Mouse (Mus musculus): ENCODE measurements at regions not wholly inside any gene's neighbourhood (a gene's known extent, or its start where the extent isn't known, plus 50 kb on each side); places are given as distances from the start of the nearest gene placed in this dataset.
A peak's percentile ranks its signal among the peaks of the same experiment; 100 is the strongest.

DNA sequence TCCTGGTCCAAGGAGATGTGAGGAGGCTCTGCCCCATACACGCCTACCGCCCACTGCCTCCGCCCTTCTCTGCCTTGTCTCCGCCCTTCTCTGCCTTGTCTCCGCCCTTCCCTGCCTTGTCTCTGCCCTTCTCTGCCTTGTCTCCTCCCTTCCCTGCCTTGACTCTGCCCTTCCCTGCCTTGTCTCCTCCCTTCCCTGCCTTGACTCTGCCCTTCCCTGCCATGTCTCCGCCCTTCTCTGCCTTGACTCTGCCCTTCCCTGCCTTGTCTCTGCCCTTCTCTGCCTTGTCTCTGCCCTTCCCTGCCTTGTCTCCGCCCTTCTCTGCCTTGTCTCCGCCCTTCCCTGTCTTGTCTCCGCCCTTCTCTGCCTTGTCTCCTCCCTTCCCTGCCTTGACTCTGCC, 185.4 kb upstream of the Sfswap start:
- 64% methylated on average over 9 of the region's 9 CpGs for WGBS
- Histone ChIP-seq H3K9me3 (ENCODE audit: control insufficient read depth, low read length) (no peaks in the 10 kb centered on the region), H3K27ac (replicated peaks; ENCODE audit: low read depth, low read length) (no peak overlapping the region), H3K4me2 (ENCODE audit: low read depth, low read length) (no peak overlapping the region), H3K36me3 (ENCODE audit: control insufficient read depth, insufficient read depth, low read length) (no peaks in the 10 kb centered on the region), H3K27me3 (replicated peaks; ENCODE audit: control insufficient read depth, insufficient read depth, low read length) (no peaks in the 10 kb centered on the region), H3K4me3 (ENCODE audit: low read depth, low read length) (no peak overlapping the region), H3K9ac (ENCODE audit: low read depth, low read length) (no peak overlapping the region), H3K4me1 (ENCODE audit: control insufficient read depth, insufficient read depth, low read length) (no peaks in the 10 kb centered on the region)
- ATAC-seq (ENCODE audit: low read depth) (no peak), DNase-seq (ENCODE audit: low spot score) (no peak)

DNA sequence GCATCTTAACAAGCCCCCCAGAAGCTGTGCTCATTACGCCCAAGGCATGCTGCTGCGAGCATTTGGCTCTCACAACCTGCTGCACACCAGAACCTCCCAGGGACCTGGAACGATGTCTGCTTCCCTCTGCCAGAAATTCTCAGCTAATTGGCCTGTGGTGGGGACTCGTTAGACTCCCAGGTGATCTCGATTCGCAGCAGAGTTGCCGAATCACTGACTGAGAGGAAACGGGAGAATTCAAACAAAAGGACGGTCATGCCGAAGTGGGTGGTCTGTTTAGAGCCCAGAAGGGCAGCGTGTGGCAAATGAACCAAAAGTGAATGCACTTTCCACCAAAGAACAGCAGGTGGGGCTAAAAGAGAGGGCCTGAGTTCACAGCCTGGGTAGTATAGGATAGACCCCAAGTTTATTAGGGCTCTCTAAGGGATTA, 169.9 kb upstream of the Sfswap start:
- WGBS = 12% methylated on average over 11 of the region's 11 CpGs
- H3K4me2 ChIP-seq (ENCODE audit: low read depth, low read length) = no peak overlapping the region
- no peak overlapping the region for H3K27ac ChIP-seq (replicated peaks; ENCODE audit: low read depth, low read length)
- no peaks in the 10 kb centered on the region for H3K4me1 ChIP-seq (ENCODE audit: control insufficient read depth, insufficient read depth, low read length)
- ATAC-seq (ENCODE audit: low read depth) (peak; percentile 12; the same call in 1 of the 2 replicates), DNase-seq (ENCODE audit: low spot score) (peak; percentile 44)
- no peaks in the 10 kb centered on the region for H3K9me3 ChIP-seq (ENCODE audit: control insufficient read depth, low read length)
- H3K27me3 ChIP-seq (replicated peaks; ENCODE audit: control insufficient read depth, insufficient read depth, low read length) = no peaks in the 10 kb centered on the region
- no peaks in the 10 kb centered on the region for H3K36me3 ChIP-seq (ENCODE audit: control insufficient read depth, insufficient read depth, low read length)
- no peak overlapping the region for H3K4me3 ChIP-seq (ENCODE audit: low read depth, low read length)
- H3K9ac ChIP-seq (ENCODE audit: low read depth, low read length) = no peak overlapping the region

DNA sequence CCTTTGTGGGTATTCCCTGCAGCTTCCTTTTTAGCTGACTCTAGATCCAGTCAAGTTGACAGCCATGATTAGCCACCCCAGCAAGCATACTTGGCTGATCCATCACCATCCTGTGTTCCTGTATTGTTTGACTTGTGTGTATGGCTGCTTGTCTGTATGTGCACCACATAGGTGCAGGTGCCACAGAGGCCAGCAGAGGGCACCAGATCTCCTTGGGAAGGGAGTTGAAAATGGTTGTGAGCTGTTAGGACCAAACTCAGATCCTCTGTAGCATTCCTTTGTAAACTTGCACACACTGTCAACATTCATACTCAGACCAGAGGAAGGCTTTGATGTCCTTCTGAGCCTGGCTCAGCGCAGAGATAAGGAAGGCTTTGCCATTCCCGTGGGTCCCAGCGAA, 169.0 kb upstream of the Sfswap start:
- Histone ChIP-seq H3K4me3 (ENCODE audit: low read depth, low read length) (no peak overlapping the region), H3K27me3 (replicated peaks; ENCODE audit: control insufficient read depth, insufficient read depth, low read length) (no peaks in the 10 kb centered on the region), H3K9ac (ENCODE audit: low read depth, low read length) (no peak overlapping the region), H3K9me3 (ENCODE audit: control insufficient read depth, low read length) (no peaks in the 10 kb centered on the region), H3K27ac (replicated peaks; ENCODE audit: low read depth, low read length) (no peak overlapping the region), H3K36me3 (ENCODE audit: control insufficient read depth, insufficient read depth, low read length) (no peaks in the 10 kb centered on the region), H3K4me1 (ENCODE audit: control insufficient read depth, insufficient read depth, low read length) (no peaks in the 10 kb centered on the region), H3K4me2 (ENCODE audit: low read depth, low read length) (no peak overlapping the region)
- DNase-seq (ENCODE audit: low spot score) = no peak
- 93% methylated on average over 3 of the region's 3 CpGs for WGBS
- no peak for ATAC-seq (ENCODE audit: low read depth)

DNA sequence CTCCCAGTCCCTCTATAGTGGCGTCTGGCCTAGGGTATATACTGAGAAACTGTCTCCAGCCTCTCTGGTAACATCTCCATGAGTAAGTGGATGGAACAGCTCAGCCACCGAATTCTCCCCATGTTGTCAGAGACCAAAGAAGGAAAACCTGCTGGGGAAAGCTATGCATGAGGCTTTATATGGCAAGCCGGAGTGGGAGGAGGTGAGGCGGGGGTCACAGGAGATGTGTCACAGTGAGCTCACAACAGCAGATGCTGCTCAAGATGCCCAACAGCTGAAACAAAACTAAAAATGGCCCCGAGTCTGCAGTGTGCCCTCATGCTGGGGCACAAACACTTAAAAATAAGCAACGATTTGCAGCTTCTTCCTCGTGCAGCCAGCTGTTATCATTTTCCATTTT, 162.5 kb upstream of the Sfswap start:
- Histone ChIP-seq H3K27ac (replicated peaks; ENCODE audit: low read depth, low read length) (no peak overlapping the region), H3K4me2 (ENCODE audit: low read depth, low read length) (no peak overlapping the region), H3K4me1 (ENCODE audit: control insufficient read depth, insufficient read depth, low read length) (no peaks in the 10 kb centered on the region), H3K4me3 (ENCODE audit: low read depth, low read length) (no peak overlapping the region), H3K9ac (ENCODE audit: low read depth, low read length) (no peak overlapping the region), H3K9me3 (ENCODE audit: control insufficient read depth, low read length) (no peaks in the 10 kb centered on the region), H3K36me3 (ENCODE audit: control insufficient read depth, insufficient read depth, low read length) (no peaks in the 10 kb centered on the region), H3K27me3 (replicated peaks; ENCODE audit: control insufficient read depth, insufficient read depth, low read length) (no peaks in the 10 kb centered on the region)
- DNase-seq (ENCODE audit: low spot score) (peak; percentile 25), ATAC-seq (ENCODE audit: low read depth) (peak; percentile 50; the same call in 1 of the 2 replicates)
- 44% methylated on average over 7 of the region's 7 CpGs for WGBS

DNA sequence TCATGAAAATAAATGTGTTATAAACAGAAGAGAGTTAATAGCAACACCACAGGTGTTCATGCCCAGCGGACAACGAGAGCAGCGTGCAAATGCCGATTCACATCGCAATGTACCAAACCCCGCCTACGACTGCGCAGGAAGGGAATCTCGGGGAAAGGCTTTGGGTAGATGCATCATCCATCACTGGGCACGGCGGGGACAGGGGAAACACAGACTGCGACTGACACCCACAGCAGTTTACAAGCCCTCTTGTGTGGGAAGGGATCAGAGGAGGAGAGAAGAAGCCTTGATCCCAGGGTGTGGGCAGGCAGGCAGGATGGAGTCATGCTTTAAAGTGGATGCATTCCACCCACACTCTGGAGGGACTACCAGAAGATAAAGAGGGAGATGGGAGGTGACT, 157.0 kb upstream of the Sfswap start:
- Histone ChIP-seq H3K36me3 (ENCODE audit: control insufficient read depth, insufficient read depth, low read length) (no peaks in the 10 kb centered on the region), H3K4me2 (ENCODE audit: low read depth, low read length) (no peak overlapping the region), H3K9me3 (ENCODE audit: control insufficient read depth, low read length) (no peaks in the 10 kb centered on the region), H3K9ac (ENCODE audit: low read depth, low read length) (no peak overlapping the region), H3K27ac (replicated peaks; ENCODE audit: low read depth, low read length) (no peak overlapping the region), H3K27me3 (replicated peaks; ENCODE audit: control insufficient read depth, insufficient read depth, low read length) (no peaks in the 10 kb centered on the region), H3K4me1 (ENCODE audit: control insufficient read depth, insufficient read depth, low read length) (no peaks in the 10 kb centered on the region), H3K4me3 (ENCODE audit: low read depth, low read length) (no peak overlapping the region)
- ATAC-seq (ENCODE audit: low read depth) = no peak
- WGBS = 80% methylated on average over 12 of the region's 12 CpGs
- DNase-seq (ENCODE audit: low spot score) = no peak

DNA sequence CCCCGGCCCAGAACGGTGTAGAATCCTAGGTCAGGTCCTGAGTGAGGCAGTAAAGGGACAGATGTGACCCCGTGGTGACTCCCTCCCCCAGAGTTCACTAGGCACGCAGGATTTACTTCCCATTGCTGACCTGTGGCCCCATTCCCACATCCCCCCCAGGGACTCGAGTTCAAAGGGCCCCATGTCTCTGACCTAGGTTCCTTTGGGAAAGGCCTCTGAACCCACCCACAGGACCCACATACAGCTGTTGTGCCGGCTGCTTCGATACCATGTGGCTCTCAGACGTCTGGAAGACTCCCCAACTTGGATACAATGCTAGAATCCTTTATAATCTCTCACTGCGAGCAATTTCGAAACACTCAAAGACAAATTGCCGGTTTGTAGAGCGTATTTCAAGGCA, 151.0 kb upstream of the Sfswap start:
- DNase-seq (ENCODE audit: low spot score) (no peak), ATAC-seq (ENCODE audit: low read depth) (no peak)
- Histone ChIP-seq H3K9me3 (ENCODE audit: control insufficient read depth, low read length) (no peaks in the 10 kb centered on the region), H3K4me2 (ENCODE audit: low read depth, low read length) (no peak overlapping the region), H3K4me1 (ENCODE audit: control insufficient read depth, insufficient read depth, low read length) (no peaks in the 10 kb centered on the region), H3K36me3 (ENCODE audit: control insufficient read depth, insufficient read depth, low read length) (no peaks in the 10 kb centered on the region), H3K4me3 (ENCODE audit: low read depth, low read length) (no peak overlapping the region), H3K27me3 (replicated peaks; ENCODE audit: control insufficient read depth, insufficient read depth, low read length) (no peaks in the 10 kb centered on the region), H3K27ac (replicated peaks; ENCODE audit: low read depth, low read length) (no peak overlapping the region), H3K9ac (ENCODE audit: low read depth, low read length) (no peak overlapping the region)
- 55% methylated on average over 12 of the region's 12 CpGs for WGBS

DNA sequence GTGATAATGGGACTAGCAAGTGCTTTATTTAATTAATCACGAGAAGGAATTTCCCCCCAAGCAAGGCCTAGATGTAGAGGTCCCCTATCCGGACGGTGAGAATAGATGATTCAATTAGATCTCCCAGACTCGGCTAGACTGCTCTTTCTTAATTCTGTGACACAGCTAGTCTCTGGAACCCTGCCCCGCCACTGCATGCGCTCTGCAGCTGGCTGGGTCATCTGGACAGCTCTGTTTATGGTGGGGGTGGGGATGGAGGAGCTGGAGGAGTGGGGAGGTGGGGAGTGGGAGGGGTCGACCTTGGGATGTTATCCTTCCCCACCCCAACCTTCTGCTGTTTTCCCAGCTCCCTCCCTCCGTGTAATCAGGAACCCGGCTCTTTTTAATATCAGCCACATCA, 147.5 kb upstream of the Sfswap start:
- Histone ChIP-seq H3K4me3 (ENCODE audit: low read depth, low read length) (no peak overlapping the region), H3K4me1 (ENCODE audit: control insufficient read depth, insufficient read depth, low read length) (no peaks in the 10 kb centered on the region), H3K9me3 (ENCODE audit: control insufficient read depth, low read length) (no peaks in the 10 kb centered on the region), H3K9ac (ENCODE audit: low read depth, low read length) (no peak overlapping the region), H3K27ac (replicated peaks; ENCODE audit: low read depth, low read length) (no peak overlapping the region), H3K4me2 (ENCODE audit: low read depth, low read length) (no peak overlapping the region), H3K27me3 (replicated peaks; ENCODE audit: control insufficient read depth, insufficient read depth, low read length) (no peaks in the 10 kb centered on the region), H3K36me3 (ENCODE audit: control insufficient read depth, insufficient read depth, low read length) (no peaks in the 10 kb centered on the region)
- no peak for ATAC-seq (ENCODE audit: low read depth)
- no peak for DNase-seq (ENCODE audit: low spot score)
- 26% methylated on average over 9 of the region's 9 CpGs for WGBS

DNA sequence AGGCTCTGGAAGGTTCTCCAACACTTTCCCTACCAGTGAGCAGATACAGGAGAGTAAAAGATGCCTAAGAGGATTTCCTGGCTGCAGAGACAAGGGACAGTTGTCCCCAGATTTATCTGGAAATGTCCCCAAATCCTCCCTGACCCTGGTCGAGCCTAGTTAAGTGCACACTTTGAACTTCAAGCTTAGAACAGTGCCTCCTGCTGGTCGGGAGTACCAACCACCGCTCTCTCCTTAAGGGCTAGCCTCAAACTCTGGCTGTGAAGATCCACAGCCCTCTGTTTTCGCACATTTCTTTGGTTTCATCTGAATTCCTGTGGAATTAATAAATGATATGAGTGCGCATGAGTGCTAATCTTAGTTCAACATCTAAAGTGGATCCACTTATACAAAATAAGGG, 146.1 kb upstream of the Sfswap start:
- whole genome bisulfite sequencing = 77% methylated on average over 5 of the region's 5 CpGs
- Histone ChIP-seq H3K4me1 (ENCODE audit: control insufficient read depth, insufficient read depth, low read length) (no peaks in the 10 kb centered on the region), H3K4me3 (ENCODE audit: low read depth, low read length) (no peak overlapping the region), H3K9me3 (ENCODE audit: control insufficient read depth, low read length) (no peaks in the 10 kb centered on the region), H3K27me3 (replicated peaks; ENCODE audit: control insufficient read depth, insufficient read depth, low read length) (no peaks in the 10 kb centered on the region), H3K9ac (ENCODE audit: low read depth, low read length) (no peak overlapping the region), H3K36me3 (ENCODE audit: control insufficient read depth, insufficient read depth, low read length) (no peaks in the 10 kb centered on the region), H3K27ac (replicated peaks; ENCODE audit: low read depth, low read length) (no peak overlapping the region), H3K4me2 (ENCODE audit: low read depth, low read length) (no peak overlapping the region)
- DNase-seq (ENCODE audit: low spot score) (no peak), ATAC-seq (ENCODE audit: low read depth) (no peak)

DNA sequence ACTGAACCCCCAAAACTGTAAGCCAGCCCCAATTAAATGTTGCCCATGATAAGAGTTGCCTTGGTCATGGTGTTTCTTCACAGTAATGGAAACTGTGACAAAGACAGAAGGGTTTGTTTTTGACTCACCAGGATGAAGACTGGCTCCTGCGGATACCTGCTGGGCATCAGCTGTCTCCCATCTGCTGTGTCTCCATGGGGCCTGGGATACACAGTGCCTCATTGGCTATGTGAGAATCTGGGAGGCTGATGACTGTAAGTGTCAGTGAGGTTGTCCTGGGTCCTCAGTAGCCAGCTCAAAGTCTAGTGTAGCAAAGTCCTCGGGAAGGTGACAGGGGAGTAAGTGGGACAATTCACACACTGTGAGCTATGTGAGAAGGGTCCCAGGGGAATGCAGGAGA, 139.5 kb upstream of the Sfswap start:
- Histone ChIP-seq H3K9me3 (ENCODE audit: control insufficient read depth, low read length) (no peaks in the 10 kb centered on the region), H3K4me1 (ENCODE audit: control insufficient read depth, insufficient read depth, low read length) (no peaks in the 10 kb centered on the region), H3K4me3 (ENCODE audit: low read depth, low read length) (no peak overlapping the region), H3K27ac (replicated peaks; ENCODE audit: low read depth, low read length) (no peak overlapping the region), H3K36me3 (ENCODE audit: control insufficient read depth, insufficient read depth, low read length) (no peaks in the 10 kb centered on the region), H3K9ac (ENCODE audit: low read depth, low read length) (no peak overlapping the region), H3K27me3 (replicated peaks; ENCODE audit: control insufficient read depth, insufficient read depth, low read length) (no peaks in the 10 kb centered on the region), H3K4me2 (ENCODE audit: low read depth, low read length) (no peak overlapping the region)
- ATAC-seq (ENCODE audit: low read depth) = no peak
- WGBS = 72% methylated on average over 2 of the region's 2 CpGs
- no peak for DNase-seq (ENCODE audit: low spot score)
